Mouse (Mus musculus) cortical plate, adult 2 months (tissue): Measurements from ENCODE around the gene Dhrs3.

Experiments
- CTCF ChIP-seq: fragments of 200-500 bp; IDR thresholded peaks from 2 replicates; pipeline ENCODE4 v1.5.1; 2011; ENCODE audit warnings: mild to moderate bottlenecking, control low read depth, low read length; ENCODE audit not compliant: insufficient read depth; ENCODE audit errors: extremely low read depth
- POLR2A ChIP-seq: fragments of 200-500 bp; IDR thresholded peaks from 2 replicates; pipeline ENCODE4 v1.6.1; 2011; ENCODE audit warnings: mild to moderate bottlenecking, low read length, control low read depth; ENCODE audit not compliant: insufficient read depth; ENCODE audit errors: extremely low read depth

- TF ChIP-seq POLR2A (no peak), CTCF (no peak)
Observed at GRCm38 (mm10) chr4:144889505-144890301, 2.9 kb upstream of the Dhrs3 start.
